Mouse (Mus musculus): ENCODE data around the gene Prr7. TPM values are rescaled to one million over a fixed set of nuclear protein-coding genes. Genes with fewer than 3 reads are reported as not detected.

Gene Prr7
- 0.13 and 0.28 TPM in 2 replicates for polyA plus RNA-seq (2015; fragmentation: Nextera tagmentation; extraction: Ambion mirVana)

DNA sequence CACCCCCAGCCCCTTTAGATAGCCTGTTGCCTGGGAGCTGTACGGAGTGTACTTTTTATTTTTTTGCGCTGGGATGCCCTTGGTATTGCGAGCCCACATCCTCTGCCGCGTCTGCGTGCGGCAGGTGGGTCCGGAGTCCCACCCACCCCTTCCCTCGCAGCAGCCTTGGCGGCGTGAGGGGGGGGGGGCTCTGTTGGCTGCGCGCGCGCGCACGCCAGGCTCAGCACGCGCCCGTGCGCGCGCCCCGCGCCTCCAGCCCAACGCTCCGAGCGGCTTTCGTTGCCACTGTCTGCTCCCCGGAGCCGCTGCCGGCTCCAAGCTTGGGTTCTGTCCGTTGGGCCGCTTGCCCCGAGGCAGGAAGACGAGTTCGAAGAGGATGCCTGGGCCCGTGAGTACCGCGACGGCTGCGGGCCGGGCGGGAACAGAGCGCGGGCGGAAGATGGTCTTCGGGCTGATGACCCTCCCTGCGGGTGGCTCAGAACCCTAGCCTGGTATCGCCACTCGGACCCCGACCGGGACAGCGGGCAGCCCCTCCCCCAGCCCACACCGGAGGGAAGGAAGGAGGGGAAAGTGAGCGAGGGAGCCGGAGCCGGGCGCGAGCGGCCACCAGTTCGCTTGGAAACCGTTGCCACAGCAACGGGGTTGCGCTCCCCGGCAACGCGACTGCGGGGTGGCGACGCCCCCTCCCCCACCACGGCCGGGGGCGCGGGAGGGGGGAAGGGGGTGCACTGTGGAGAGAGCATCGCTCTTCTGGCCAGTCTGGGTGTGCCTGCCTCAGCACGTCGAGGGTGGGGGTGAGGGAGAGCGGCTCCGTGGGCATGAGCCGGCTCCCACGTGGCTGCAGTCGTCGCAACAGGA is at the start of gene Prr7:
Gene Prr7 (plus strand): TSS at position 241 of the 858 bp plus-strand sequence.
- Histone ChIP-seq H3K36me3 (ENCODE audit: control insufficient read depth, insufficient read depth, low read length) (peaks cover 4% of the 10 kb centered on the region), H3K9me3 (ENCODE audit: control insufficient read depth, low read length) (no peaks in the 10 kb centered on the region), H3K4me1 (replicated peaks; ENCODE audit: control insufficient read depth, insufficient read depth) (0 out of 2 replicates have a peak, but pooled peaks cover 5% of the 10 kb centered on the region), H3K27me3 (ENCODE audit: control insufficient read depth, insufficient read depth, low read length) (no peaks in the 10 kb centered on the region), H3K4me2 (replicated peaks; ENCODE audit: low read depth) (peak within 1 kb of the TSS; percentile 96), H3K4me3 (ENCODE audit: low read depth, low read length) (peak within 1 kb of the TSS; percentile 55), H3K27ac (replicated peaks) (0 out of 2 replicates have a peak within 1 kb of the TSS, but pooled peaks have one; percentile 24), H3K9ac (ENCODE audit: low read length) (peak within 1 kb of the TSS; percentile 65)
- peak; percentile 38; the same call in 1 of the 2 replicates for ATAC-seq (ENCODE audit: low FRiP score, low TSS enrichment)
- TF ChIP-seq EP300 (optimal IDR thresholded peaks at IDR 0.05) (no peak), CTCF (IDR thresholded peaks at IDR 0.05; ENCODE audit: low read depth) (no peak)
- WGBS = under 1% methylated on average over 76 of the region's 84 CpGs
- peak; percentile 42 for DNase-seq (ENCODE audit: low spot score)

DNA sequence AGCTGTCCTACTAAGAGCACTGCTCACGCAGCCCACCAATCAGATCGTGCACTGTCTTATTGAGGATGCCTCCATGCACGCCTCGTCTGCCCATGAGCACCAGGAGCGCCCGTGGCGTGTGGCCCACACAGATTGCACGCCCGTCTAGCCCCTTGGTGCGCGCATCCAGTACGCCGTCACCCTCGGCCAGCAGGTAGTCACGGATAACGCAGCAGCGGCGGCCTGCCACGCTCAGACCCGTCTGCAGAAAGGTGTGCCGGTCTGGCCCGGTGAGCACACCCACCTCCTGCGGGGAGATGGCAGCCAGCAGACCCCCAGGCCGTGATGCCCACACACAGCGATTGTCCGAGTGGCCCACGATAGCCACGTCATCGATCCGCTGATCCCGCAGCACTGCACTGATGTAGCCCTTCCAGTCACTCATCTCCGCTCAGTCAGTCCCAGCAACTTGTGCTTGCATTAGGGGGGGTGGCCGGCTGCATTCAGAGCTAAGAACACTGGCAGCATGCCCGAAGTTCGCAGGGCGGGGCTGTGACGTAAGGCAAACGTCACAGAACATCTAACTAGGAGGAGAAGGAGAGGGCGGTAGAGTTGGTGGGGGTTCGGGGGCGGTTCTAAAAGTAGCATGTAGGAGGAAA is 49.2 kb upstream of the Prr7 start, which contains the start of gene Pfn3:
Gene Pfn3 (minus strand): TSS at position 490 of the 638 bp plus-strand sequence.
- H3K27ac ChIP-seq (replicated peaks) = no peak within 1 kb of the TSS
- ATAC-seq (ENCODE audit: low FRiP score, low TSS enrichment) (peak; percentile 54), DNase-seq (ENCODE audit: low spot score) (peak; percentile 81)
- 9% methylated on average over 41 of the region's 41 CpGs for WGBS
- H3K4me2 ChIP-seq (replicated peaks; ENCODE audit: low read depth) = peak within 1 kb of the TSS; percentile 29
- 0 out of 2 replicates have a peak within 1 kb of the TSS, but pooled peaks have one; percentile 27 for H3K9ac ChIP-seq (ENCODE audit: low read length)
- TF ChIP-seq CTCF (IDR thresholded peaks at IDR 0.05; ENCODE audit: low read depth) (no peak), EP300 (optimal IDR thresholded peaks at IDR 0.05) (no peak)
- H3K36me3 ChIP-seq (ENCODE audit: control insufficient read depth, insufficient read depth, low read length) = no peaks in the 10 kb centered on the region
- H3K4me1 ChIP-seq (replicated peaks; ENCODE audit: control insufficient read depth, insufficient read depth) = no peaks in the 10 kb centered on the region
- no peaks in the 10 kb centered on the region for H3K9me3 ChIP-seq (ENCODE audit: control insufficient read depth, low read length)
- H3K4me3 ChIP-seq (ENCODE audit: low read depth, low read length) = peak within 1 kb of the TSS; percentile 22
- H3K27me3 ChIP-seq (ENCODE audit: control insufficient read depth, insufficient read depth, low read length) = no peaks in the 10 kb centered on the region; the same call in 1 of the 2 replicates

DNA sequence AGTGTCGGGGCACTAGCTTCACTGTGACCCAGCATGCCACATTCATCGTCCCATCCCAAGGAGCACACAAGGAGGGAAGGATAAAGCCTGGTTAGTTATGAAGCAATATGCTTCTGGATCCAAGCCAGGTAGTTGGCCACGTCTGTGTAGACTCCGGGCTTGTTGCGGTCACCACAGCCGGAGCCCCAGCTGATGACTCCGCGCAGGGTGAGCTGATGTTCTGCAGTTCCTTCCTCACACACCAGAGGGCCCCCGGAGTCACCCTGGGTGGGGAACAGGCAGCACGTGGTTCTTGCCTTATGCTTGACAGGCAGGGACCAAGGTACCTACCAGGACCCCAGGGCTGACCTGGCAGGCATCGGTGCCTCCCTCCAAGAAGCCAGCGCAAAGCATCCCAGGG is 46.1 kb upstream of the Prr7 start:
- Histone ChIP-seq H3K9me3 (ENCODE audit: control insufficient read depth, low read length) (no peaks in the 10 kb centered on the region), H3K27me3 (ENCODE audit: control insufficient read depth, insufficient read depth, low read length) (peaks cover 9% of the 10 kb centered on the region; the same call in 1 of the 2 replicates), H3K36me3 (ENCODE audit: control insufficient read depth, insufficient read depth, low read length) (no peaks in the 10 kb centered on the region), H3K4me1 (replicated peaks; ENCODE audit: control insufficient read depth, insufficient read depth) (no peaks in the 10 kb centered on the region), H3K27ac (replicated peaks) (no peak overlapping the region), H3K9ac (ENCODE audit: low read length) (no peak overlapping the region), H3K4me3 (ENCODE audit: low read depth, low read length) (no peak overlapping the region), H3K4me2 (replicated peaks; ENCODE audit: low read depth) (no peak overlapping the region)
- WGBS = 10% methylated on average over 12 of the region's 12 CpGs
- DNase-seq (ENCODE audit: low spot score) (peak; percentile 91), ATAC-seq (ENCODE audit: low FRiP score, low TSS enrichment) (peak; percentile 81)
- TF ChIP-seq CTCF (IDR thresholded peaks at IDR 0.05; ENCODE audit: low read depth) (peak; percentile 94), EP300 (optimal IDR thresholded peaks at IDR 0.05) (no peak)

DNA sequence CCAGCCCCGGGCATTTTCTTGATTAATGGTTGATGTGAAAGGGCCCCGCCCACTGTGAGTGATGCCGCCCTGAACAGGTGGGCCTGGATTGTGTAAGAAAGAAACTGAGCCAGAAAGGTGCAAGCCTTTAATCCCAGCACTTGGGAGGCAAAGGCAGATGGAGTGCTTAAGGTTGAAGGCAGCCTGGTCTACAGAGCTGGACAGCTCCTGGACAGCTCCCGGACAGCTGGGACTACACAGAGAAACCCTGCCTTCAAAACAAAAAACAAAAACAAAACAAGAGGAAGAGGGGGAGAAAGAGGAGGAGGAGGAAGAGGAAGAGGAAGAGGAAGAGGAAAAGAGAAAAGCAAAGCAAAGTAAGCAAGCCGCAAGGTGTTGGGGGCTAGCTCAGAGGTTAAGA is 44.9 kb upstream of the Prr7 start:
- TF ChIP-seq CTCF (IDR thresholded peaks at IDR 0.05; ENCODE audit: low read depth) (no peak), EP300 (optimal IDR thresholded peaks at IDR 0.05) (no peak)
- no peak overlapping the region for H3K4me3 ChIP-seq (ENCODE audit: low read depth, low read length)
- ATAC-seq (ENCODE audit: low FRiP score, low TSS enrichment) (no peak), DNase-seq (ENCODE audit: low spot score) (no peak)
- H3K4me1 ChIP-seq (replicated peaks; ENCODE audit: control insufficient read depth, insufficient read depth) = no peaks in the 10 kb centered on the region
- no peak overlapping the region for H3K9ac ChIP-seq (ENCODE audit: low read length)
- no peaks in the 10 kb centered on the region for H3K9me3 ChIP-seq (ENCODE audit: control insufficient read depth, low read length)
- no peaks in the 10 kb centered on the region for H3K36me3 ChIP-seq (ENCODE audit: control insufficient read depth, insufficient read depth, low read length)
- H3K27ac ChIP-seq (replicated peaks) = no peak overlapping the region
- peaks cover 9% of the 10 kb centered on the region; the same call in 1 of the 2 replicates for H3K27me3 ChIP-seq (ENCODE audit: control insufficient read depth, insufficient read depth, low read length)
- WGBS = 68% methylated on average over 5 of the region's 5 CpGs
- H3K4me2 ChIP-seq (replicated peaks; ENCODE audit: low read depth) = no peak overlapping the region

DNA sequence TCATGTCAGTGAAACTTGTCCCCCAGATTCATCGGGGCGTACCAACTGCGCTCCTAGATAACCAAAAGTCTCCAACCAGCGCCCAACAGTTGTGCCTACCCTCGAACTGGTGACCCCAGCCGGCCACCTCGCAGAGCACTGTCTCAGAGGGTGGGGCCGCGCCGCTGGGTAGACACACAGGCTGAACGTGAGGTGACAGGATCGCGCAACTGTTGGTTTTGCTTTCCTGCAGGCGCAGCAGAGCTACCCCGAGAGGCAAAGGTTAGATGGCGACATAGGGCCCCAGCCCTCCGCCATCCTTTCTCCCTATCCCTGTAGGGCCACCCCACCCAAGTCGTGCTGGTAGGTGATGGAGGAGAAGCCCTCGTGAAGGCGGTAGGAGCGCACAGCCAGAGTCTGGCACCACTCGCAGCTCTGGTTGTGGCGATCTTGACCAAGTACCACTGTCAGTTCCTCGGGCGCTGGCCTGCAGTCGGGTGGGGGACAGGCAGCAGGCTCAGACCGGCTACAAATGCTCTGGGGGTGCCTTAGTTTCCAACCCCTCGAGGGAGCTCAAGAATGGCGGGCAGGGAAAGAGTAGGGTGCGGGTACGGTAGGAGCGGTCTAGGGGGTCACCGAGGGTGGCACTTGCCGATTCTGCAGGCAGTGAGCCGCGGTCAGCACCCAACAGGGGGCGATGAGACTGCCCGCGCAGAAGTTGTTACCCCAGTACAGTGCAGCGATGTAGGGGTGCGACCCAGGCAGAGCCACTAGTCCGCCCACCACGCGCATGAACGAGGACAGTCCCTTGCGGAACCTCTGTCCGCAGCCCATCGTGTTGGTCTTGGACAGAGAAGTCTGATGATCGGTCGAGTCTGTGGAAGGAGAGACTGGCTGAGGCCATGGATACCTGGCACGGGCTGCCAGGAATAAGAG is 43.8 kb upstream of the Prr7 start:
- no peak overlapping the region for H3K27ac ChIP-seq (replicated peaks)
- H3K4me3 ChIP-seq (ENCODE audit: low read depth, low read length) = peak overlapping the region; percentile 26

More for the DNA sequence above, 43.8 kb upstream of the Prr7 start:
- no peak overlapping the region; the same call in 1 of the 2 replicates for H3K9ac ChIP-seq (ENCODE audit: low read length)
- WGBS = 29% methylated on average over 51 of the region's 51 CpGs
- no peaks in the 10 kb centered on the region for H3K36me3 ChIP-seq (ENCODE audit: control insufficient read depth, insufficient read depth, low read length)
- DNase-seq (ENCODE audit: low spot score) (no peak), ATAC-seq (ENCODE audit: low FRiP score, low TSS enrichment) (peak; percentile 18)
- peaks cover 9% of the 10 kb centered on the region; the same call in 1 of the 2 replicates for H3K27me3 ChIP-seq (ENCODE audit: control insufficient read depth, insufficient read depth, low read length)
- TF ChIP-seq EP300 (optimal IDR thresholded peaks at IDR 0.05) = no peak
- TF ChIP-seq CTCF (IDR thresholded peaks at IDR 0.05; ENCODE audit: low read depth) = no peak; the same call in 1 of the 2 replicates
- H3K4me1 ChIP-seq (replicated peaks; ENCODE audit: control insufficient read depth, insufficient read depth) = no peaks in the 10 kb centered on the region
- H3K4me2 ChIP-seq (replicated peaks; ENCODE audit: low read depth) = no peak overlapping the region
- H3K9me3 ChIP-seq (ENCODE audit: control insufficient read depth, low read length) = no peaks in the 10 kb centered on the region

Measured in stomach, postnatal 0 days (tissue).